Mouse (Mus musculus): Measurements from ENCODE around the gene Prpf40b.

The Prpf40b gene

DNA sequence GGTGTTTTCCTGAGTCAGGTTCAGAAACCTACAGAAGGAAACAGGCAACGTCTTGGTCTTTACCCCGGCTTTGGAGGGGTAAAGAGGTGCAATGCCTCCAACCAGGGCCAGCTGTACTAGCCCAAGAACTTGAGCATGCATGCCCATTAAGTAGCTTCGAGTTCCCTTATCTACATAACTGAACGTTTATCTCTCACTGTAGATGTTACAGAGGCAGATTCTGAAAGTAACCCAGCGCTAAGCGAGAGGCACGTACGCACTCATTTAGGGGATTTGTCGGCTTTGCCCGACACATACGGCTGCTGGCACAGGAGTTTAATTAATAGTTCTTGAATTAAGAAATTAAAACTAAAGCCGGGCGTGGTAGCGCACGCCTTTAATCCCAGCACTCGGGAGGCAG, 600 bp upstream of the Prpf40b start:
- no peak for DNase-seq

DNA sequence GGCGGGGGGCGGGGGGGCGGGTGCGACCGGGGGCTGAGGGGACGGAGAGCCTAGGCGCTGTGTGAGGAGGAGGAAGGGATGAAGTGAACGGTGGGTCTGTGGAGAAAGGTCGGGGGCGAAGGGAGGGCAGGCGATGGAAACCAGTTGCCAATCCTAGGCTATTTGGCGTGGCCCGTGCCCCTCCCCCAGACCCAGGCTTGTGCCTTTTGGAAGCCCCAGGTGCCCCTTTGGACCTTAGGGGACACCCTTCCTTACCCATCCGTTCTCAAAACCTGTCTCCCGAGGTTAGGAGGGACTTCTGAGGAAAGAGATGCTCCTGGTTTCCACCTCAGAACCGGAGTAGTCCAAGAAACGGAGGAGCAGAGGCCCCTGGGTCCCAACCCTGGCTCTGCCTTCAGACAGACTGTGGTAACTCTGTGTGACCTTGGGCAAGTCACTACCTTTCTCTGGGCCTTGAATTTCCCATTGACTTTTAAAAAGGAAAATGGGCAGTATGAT, 646 bp downstream of the Prpf40b start, which contains the start of gene Fam186b:
Gene Fam186b, minus strand, starts transcription at position 405 of the 498 bp plus-strand sequence.
- peak; percentile 44 to 47 for DNase-seq

DNA sequence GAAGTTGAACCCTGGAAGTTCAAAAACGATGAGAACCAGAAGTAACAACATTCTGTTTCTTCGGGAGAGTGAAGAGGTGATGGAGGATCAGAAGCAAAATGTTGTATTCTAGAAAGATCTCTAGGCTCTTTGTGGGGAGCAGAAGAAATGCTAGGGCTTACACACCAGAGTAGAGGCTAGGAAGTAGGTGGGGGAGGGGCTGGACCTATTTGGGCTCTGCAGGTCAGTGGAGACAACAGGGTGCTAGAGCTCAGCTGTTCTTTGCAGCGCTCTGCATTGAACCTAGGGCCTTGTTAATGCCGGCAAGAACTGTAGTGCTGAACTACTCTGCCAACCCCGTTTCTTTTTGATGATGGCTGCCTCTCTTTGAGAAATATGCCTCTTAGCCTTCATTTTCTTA, 1.3 kb downstream of the Prpf40b start:
- DNase-seq = no peak

DNA sequence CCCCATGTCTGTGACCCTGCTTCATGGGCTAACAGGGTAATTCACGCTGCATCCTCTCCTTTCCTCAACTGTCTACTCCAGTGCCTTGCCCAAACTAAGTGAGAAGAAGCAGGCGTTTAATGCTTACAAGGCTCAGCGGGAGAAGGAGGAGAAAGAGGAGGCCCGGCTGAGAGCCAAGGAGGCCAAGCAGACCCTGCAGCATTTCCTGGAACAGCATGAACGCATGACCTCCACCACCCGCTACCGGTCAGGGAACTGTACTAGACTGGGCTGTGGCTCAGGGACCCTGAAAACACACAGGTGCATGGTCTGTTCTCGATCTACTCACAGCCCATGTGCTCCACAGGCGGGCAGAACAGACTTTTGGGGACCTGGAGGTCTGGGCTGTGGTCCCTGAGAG, 12.6 kb downstream of the Prpf40b start:
- DNase-seq = no peak

DNA sequence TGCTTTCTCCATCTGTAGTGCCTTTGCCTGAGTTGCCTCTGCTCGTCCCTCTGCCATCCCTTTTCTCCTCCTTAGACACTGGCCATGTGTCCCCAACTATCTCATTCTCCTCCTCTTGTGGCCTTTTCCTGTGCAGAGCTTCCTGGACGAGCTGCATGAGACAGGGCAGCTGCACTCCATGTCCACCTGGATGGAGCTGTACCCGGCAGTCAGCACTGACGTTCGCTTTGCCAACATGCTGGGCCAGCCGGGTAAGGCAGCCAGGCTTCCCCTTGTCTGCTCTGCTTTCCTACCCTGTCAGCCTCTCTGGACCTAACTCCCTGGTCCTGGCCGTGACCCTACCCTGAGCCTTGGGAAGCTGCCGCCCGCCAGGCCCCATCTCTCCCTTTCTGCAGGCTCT, 14.7 kb downstream of the Prpf40b start:
- no peak for DNase-seq

DNA sequence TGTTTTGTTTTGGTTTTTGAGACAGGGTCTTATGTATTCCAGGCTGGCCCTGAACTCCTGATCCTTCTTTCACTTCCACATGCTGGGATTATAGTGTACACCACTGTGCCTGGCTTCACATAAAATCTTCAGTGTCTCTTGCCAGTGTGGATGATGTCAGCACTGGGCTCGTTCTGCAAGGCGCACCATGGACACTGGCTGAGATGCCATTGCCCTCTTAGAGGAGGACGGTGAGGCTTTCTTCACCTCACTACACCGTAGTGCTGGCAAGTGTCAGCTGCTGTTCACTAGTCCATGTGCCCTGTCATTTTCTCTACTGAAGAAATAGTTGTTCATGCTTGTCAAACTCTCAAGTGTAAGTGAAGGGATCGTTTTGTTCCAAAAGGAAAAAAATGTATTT, 15.7 kb downstream of the Prpf40b start:
- no peak for DNase-seq

DNA sequence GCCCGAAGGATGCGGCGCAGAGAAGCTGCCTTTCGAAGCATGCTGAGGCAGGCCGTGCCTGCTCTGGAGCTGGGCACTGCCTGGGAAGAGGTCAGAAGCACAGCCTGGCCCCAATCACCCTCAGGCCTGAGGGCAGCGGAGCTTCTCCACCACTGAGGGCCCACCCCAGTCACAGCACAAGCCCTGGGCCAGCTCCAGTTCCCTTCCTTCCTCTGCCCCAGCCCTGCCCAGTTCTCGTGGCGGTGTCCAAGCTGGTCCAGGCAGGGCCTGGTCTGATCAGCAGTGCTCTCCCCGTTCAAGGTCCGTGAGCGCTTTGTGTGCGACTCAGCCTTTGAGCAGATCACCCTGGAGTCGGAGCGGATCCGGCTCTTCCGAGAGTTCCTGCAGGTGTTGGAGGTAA, 20.0 kb downstream of the Prpf40b start:
- peak in 1 of 2 experiments; percentile 56 for DNase-seq

DNA sequence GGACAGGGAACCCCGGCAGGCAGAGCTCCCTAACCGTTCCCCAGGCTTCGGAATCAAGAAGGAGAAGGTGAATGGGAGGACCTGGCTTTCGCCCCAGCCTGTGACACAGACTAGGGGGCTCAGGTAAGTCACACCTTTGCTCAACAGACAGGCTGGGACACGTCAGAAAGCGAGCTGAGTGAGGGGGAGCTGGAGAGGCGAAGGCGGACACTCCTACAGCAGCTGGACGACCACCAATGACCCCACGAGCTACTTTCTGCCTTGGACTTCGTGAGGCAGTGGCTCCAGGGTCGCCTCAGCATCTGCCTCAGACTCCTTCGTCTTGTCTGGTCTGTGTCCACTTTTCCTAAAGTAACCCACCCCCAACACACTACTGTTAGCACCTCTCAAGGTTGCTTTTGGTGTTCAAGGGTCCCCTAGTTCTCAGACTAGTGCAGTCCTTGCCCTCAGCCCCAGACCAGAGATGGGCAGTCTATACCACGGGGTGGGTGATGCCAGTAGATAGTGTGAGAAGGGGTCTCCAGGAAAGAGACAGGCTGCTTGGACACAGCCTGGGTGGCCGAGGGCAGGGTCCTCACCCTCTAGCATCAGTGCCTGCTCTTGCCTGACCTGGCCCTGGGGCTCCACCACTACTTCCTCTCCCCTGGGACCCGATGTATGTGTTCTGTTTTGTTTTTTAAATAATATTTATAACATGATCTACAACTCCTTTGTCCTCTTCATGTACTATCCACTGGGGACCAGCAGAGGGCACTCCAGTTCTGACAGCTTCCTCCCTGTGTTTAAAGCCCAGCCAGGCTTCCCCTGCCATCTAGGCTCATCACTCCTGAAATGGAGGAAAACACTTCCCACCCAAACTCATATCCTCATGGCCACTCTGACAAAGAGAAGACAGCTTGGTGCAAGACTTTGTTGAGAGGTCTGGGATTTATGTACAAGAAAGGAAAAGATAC, 21.7 kb downstream of the Prpf40b start:
- DNase-seq = peak; percentile 79 to 88

DNA sequence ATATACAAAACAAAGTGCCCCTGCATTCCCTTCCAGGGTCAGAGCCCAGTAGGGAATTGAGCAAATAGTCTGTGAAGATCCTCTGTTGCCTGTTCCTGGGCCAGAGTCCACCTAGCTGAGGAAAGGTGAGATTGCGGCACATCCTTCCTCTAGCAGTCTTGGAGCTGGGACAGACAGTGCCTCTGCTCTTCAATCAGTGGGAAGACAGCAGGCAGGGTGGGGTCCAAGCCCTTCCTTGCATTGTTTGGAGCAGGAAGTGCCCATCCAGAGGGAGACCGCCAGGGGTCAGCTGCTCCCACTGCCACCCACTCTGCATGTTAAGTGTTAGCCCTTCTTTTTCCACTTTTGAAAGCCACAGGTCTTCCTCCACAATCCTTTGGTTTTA, 22.4 kb downstream of the Prpf40b start:
- DNase-seq = peak; percentile 81 to 89

DNA sequence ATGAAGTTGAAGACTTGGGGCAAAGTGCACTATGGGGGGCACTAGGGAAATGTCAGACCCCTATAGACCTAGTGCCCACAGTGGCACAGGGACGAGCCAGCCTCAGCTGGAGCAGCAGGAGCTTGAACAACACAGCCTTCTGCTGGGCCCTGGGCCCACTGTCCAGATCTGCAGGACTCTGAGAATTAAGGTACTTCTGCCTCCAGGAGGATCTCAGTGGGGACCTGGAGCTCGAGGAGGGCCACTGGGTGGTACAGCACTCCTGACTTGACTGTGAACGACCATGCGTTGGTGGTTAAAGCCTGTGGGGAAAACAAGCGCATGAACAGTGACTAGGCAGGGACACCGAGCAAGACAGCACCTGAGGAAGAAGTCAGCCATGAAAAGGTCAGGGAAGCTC, 23.2 kb downstream of the Prpf40b start:
- no peak for DNase-seq

DNA sequence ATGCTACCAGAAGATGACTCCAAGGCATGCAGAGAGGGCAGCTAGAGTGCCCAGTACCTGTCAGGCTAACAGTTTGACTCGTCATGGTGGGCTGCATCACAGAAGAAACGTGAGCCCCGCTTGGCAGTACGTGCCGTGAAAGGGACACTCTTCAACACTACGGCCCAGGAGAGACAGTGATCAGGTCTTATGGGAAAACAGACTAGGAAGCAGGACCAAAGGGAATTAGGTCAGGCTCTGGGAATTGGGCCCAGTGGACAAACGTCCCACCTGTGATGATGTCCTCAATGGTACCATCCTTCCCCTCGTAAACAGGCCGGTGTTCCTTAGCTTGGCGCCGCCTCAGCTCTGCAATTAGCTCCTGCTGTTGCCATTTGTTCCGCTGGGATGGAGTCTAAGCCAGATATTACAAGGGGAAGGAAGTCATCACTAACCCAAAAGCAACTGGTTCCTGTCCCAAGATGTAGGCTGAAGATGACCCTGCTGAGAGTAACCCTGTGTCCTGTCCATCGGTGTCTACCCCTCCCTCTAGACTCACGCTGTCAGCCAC, 24.0 kb downstream of the Prpf40b start:
- DNase-seq = no peak

DNA sequence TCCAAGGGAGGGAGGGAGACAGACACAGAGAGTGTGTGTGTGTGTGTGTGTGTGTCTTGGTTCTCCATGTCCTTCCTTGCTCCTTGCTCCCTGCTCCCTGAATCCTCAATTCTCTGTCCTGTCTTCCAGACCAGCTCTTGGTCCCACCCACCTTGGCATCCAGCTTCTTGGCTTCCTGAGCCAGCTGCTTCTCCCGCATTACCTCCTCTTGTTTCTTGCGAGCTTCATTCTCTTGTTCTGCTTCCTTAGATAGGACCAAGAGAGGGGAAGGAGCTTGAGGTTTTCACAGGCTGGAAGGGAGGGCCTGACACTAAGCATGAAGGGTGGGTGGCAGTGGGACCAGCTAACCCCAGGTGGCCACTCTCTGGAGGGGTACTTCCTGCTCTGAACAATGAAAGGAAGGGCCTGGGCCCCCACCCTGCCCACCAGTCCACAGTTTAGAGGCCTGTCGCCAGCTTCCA, 24.6 kb downstream of the Prpf40b start:
- DNase-seq = peak; percentile 62 to 81

DNA sequence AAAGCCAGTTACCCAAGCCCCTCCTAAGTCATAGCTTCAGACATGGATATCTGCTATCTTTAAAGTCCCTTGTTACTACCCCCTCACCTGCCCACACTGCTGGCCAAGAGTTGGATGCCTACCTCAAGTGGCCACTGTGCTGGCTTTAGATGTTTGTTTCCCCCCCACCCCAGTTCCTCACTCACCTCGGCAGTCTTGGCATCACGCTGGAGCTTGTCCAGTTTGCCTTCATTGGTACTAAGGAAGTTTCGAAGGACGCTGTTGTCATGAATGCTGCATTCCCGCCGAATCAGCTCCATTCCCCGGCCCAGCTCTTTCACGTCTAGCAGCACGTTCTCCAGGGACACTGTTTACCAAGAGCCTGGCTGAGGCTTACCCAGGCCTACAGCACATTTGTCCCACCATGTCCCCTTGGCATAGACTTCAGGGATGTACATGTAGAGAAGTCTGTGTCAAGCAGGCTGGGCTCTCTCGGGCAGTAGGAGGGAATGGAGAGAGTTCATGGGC, 25.3 kb downstream of the Prpf40b start:
- peak; percentile 43 to 74 for DNase-seq

DNA sequence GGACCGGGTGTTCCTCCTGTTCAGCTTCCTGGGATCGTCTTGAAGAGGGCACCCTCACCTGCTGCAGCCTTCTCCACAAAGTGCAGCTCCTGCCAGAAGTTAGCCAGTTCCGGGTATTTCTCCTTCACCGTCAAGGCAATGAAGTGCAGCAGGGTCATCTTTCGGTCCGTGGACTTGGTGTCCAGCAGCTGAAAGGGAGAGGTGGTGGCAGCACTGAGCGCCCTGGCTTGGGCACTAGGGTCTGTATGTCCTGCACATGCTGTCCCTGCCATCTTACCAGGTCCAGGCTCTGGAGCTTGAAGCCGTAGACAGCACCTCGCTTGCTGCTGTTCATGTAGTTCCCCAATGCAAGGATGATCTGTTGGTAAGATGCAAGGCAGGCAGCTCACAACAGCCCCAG, 26.1 kb downstream of the Prpf40b start:
- DNase-seq = no peak

DNA sequence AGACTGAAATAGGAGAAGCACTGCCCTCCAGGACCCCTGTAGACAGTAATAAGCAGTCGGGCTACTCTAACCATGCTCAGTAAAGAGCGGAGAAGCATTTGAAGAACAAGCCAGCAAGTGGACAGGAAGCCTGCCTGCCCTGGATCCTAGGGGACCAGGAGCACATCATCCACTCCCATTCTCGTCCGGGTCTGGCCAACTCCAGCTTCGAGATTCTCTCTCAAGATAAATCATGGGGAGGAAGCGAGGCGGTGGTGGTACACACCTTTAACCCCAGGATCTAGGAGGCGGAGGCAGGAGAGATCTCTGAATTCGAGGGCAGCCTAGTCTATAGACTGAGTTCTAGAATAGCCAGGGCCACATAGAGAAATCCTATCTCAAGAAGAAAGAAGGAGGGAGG, 29.3 kb downstream of the Prpf40b start:
- DNase-seq = no peak

DNA sequence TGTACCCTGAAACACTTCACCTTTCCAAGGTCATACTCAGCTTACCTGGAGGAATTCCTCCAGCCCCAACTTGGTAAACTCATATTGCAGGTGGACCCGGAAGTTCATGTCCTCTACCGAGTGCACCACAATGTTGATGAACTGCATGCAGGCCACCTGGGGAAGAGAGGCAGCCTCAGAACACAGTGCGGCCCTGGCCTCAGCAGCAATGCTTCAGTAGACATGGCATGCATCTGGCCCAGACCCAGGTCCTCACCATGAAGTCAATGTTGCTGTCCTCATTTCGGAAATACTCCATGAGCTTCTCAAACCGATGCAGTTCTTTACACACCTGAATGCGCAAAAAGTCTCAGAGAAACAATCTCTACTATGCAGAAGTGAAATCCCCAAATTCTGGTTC, 30.7 kb downstream of the Prpf40b start:
- no peak for DNase-seq

DNA sequence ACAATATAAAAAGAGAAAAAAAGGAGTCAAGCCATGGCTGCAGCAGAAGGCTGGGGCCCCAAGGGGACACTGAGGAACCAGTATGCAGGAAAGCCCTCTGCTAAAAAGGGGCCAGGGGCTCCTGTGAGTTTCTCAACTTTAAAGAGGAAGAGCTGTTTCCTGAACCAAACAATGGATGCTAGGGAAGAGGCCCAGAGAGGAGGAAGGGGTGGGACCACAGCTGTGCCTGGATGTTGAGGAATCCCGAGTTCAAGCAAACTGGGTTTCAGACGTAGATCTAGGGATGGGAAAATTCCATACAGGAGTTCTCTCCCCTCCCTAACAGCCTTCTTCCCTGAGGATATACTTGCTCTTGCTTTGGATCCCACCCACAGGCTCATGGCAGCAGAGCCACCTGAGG, 31.5 kb downstream of the Prpf40b start:
- DNase-seq = peak; percentile 38 to 59

DNA sequence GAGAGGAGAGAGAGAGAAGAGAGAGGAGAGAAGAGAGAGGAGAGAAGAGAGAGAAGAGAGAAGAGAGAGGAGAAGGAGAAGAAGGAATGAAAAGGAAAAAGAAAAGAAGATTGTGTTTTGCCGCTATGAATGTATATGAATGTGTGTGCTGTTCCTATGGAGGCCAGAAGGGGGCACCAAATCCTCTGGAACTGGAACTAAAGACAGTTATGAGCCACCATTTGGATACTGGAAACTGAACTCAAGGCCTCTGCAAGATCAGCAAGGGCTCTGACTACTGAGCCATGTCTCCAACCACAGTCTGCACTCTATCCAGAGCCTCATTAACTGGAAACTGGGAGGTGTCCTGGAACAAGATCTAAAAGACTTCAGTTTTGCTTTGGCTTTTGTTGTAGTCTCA, 32.1 kb downstream of the Prpf40b start:
- DNase-seq = peak in 1 of 2 experiments; percentile 64

DNA sequence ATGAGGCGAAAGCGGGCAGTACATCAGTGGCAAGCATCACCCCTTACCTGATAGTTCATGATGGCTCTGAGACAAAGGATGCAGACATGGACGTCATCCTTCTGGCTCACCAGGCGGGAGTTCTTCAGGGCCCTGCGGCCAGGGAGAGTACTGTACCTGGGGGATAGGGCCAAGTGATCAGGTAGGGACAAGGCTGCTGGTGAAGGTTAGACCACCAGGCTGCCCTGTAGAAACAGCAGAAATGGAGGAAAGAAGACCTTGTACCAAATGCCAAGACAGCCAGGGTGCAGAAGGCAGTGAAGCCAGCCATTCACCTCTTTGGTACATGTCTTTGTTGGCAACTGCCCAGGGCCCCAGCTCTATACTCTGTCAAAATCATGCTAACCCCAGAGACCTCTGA, 33.1 kb downstream of the Prpf40b start:
- no peak for DNase-seq

DNA sequence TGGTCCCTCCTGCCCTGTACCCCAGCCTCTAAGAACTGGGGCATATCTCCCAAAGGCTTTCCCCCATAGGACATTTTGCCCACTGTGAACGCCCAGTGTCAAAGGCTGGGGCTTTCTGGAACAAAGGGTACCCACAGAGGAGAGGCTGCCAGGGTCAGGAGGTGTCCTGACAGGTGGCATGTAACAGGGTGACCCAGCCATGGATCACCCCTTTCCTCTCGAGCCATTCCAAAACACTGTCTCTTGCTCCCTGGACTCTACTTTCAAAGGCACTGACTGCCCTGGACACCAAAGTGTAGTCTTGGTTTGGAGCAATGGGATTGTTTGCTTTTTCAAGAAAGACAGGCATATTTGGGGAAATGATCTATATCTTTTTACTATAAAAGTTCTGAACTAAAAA, 35.4 kb downstream of the Prpf40b start:
- no peak for DNase-seq

DNA sequence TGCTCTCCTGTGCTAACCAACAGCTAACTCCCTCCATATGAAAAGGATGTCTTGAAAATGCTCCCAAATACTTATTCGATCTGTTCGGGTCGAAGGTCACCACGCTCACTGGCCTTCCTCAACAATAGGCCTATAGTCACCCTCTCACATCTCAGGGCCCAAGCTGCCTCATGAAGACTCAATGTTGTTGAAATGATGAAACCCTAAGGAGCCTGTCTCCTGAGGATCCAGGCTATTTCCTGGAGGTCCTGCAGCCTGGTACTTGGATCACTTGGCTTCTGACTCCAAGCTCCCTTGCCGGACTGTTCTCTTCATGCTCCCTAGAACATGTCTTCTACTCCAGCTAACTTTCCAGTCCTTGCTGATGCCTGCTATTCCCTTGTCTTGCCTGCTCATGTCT, 36.5 kb downstream of the Prpf40b start:
- DNase-seq = no peak

DNA sequence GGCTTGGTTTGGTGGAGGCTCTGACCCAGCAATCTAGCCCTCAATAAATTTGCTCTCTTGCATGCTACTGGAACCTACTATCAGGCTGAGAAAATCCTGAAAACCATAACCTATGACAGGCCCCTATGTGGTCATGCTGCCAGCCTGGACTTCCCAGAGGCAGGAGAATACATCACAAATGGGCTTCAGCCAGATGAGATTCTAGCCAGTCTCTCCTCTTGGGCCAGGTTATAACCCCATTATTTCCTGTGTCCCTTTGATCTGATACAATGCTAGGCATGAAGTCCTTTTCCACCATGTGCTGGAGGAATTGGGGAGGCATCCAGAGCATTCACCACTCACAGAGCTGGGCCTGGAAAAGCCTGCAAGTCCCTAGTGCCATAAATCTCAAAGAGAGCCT, 37.2 kb downstream of the Prpf40b start:
- DNase-seq = no peak

DNA sequence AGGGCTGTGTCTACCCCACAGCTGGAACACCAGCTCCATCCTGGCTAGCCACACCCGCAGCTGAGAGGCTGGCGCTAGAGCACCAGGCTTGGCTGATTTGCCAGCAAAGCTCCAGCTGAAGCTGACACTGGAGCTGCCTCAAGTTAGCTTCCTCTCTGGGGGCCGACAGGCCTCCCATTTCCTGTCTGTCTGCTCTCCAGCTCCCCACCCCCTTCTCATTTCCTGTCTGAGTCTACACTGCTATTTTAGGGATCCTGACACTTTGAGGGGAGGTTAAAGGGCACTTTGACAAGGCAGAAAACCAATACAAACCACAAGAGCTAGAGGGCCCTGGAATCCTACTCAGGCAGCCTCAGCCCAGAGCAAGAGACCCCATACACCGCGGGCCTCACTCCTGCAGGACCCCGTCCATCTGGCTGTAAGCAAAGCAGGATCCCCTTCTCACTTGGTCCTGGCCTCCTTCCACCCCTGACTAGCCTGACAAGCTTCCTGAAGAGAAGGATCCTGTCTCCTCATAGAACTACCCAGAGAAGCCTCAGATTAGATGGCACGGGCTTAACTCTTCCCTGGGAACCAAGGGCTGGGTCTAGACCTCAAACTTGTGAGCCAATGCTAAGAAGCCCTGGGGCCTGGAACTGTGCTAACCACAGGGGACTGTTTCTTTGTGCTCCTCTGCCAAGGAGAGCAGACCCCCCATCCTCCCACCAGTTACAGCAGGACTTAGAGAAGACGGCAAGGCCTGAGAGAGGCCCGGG, 38.2 kb downstream of the Prpf40b start:
- peak; percentile 88 to 94 for DNase-seq

Measured in lung, postnatal 4 days (tissue).